8 mouse cellular contexts compared by ENCODE assay signal in the genomic region with DNA sequence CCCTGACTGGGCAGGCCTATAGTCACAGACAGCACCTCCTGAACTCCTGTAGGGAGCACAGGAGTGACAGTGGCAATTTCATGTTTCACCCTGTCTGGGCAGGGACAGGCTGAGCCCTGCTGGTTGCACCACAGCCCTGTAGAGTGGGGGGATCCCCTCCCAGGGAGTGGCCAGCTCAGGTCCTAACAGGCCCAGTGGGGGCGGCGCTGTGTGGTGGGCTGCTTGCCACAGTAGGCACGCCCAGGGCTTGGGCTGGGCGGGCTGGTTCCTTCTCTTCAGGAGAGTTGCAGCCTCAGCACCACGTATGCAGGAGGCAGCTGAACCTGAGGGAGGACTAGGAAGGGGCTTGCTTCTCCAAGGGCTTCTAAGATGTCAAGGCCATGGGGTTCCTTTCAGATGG. TPM values are rescaled to one million over a fixed set of nuclear protein-coding genes. Genes with fewer than 3 reads are reported as not detected.
DNase-seq lines count a peak whose midpoint lies in the region; ATAC-seq and TF ChIP-seq lines count a peak whose summit lies in the region.

No protein-coding gene starts in this region.

- H3K9me3 ChIP-seq in hindbrain, embryonic 15.5 days: no peaks in the 10 kb centered on the region
- H3K9me3 ChIP-seq in liver, embryonic 12.5 days (replicated peaks): no peaks in the 10 kb centered on the region
- no peaks in the 10 kb centered on the region for H3K9me3 ChIP-seq in neural tube, embryonic 14.5 days (ENCODE audit: control insufficient read depth, low read length)

- peak; percentile 47 for DNase-seq in adrenal gland, postnatal 14 days
- no peak for DNase-seq in adrenal gland, adult 8-10 months
- peak; percentile 70 for DNase-seq in brain, embryonic 14.5 days (ENCODE audit: low read depth)
- DNase-seq in urinary bladder, postnatal 36 days (ENCODE audit: low spot score in 2 of 2): peak; percentile 88 to 91
- DNase-seq in layer of hippocampus, adult 11-12 months (ENCODE audit: low spot score): no peak

- H3K27me3 ChIP-seq in hindbrain, embryonic 15.5 days: no peaks in the 10 kb centered on the region
- H3K27me3 ChIP-seq in liver, embryonic 12.5 days (replicated peaks): peaks cover 14% of the 10 kb centered on the region
- no peaks in the 10 kb centered on the region for H3K27me3 ChIP-seq in neural tube, embryonic 14.5 days (ENCODE audit: control insufficient read depth, insufficient read depth, low read length)

- no peak overlapping the region for H3K9ac ChIP-seq in hindbrain, embryonic 15.5 days
- H3K9ac ChIP-seq in liver, embryonic 12.5 days: peak overlapping the region; percentile 49
- H3K9ac ChIP-seq in neural tube, embryonic 14.5 days (replicated peaks; ENCODE audit: low read depth, low read length): no peak overlapping the region

- WGBS in hindbrain, embryonic 15.5 days: 38% methylated on average over 5 of the region's 5 CpGs
- WGBS in liver, embryonic 12.5 days (ENCODE audit: insufficient replicate concordance): 36% methylated on average over 5 of the region's 5 CpGs
- WGBS in neural tube, embryonic 14.5 days: 39% methylated on average over 5 of the region's 5 CpGs

- no peak overlapping the region for H3K4me2 ChIP-seq in hindbrain, embryonic 15.5 days
- peak overlapping the region; percentile 84 for H3K4me2 ChIP-seq in liver, embryonic 12.5 days
- no peak overlapping the region for H3K4me2 ChIP-seq in neural tube, embryonic 14.5 days (ENCODE audit: low read depth, low read length)

- no peak for ATAC-seq in hindbrain, embryonic 15.5 days (ENCODE audit: low FRiP score, low read depth)
- ATAC-seq in liver, embryonic 12.5 days: peak; percentile 30
- no peak for ATAC-seq in neural tube, embryonic 14.5 days (ENCODE audit: low read depth)

- TF ChIP-seq POLR2A in brain, embryonic 14.5 days (IDR thresholded peaks at IDR 0.05; ENCODE audit: borderline replicate concordance, extremely low read depth, insufficient read depth, insufficient read length, poor library complexity, severe bottlenecking): no peak

- no peaks in the 10 kb centered on the region for H3K36me3 ChIP-seq in hindbrain, embryonic 15.5 days
- H3K36me3 ChIP-seq in liver, embryonic 12.5 days: no peaks in the 10 kb centered on the region
- H3K36me3 ChIP-seq in neural tube, embryonic 14.5 days (ENCODE audit: control insufficient read depth, insufficient read depth, low read length): no peaks in the 10 kb centered on the region

- peaks cover 65% of the 10 kb centered on the region for H3K4me1 ChIP-seq in hindbrain, embryonic 15.5 days (replicated peaks)
- H3K4me1 ChIP-seq in liver, embryonic 12.5 days: peaks cover 96% of the 10 kb centered on the region
- peaks cover 43% of the 10 kb centered on the region for H3K4me1 ChIP-seq in neural tube, embryonic 14.5 days (ENCODE audit: control insufficient read depth, insufficient read depth, low read length)

- H3K4me3 ChIP-seq in hindbrain, embryonic 15.5 days: no peak overlapping the region
- no peak overlapping the region for H3K4me3 ChIP-seq in liver, embryonic 12.5 days
- H3K4me3 ChIP-seq in neural tube, embryonic 14.5 days (ENCODE audit: low read depth, low read length): no peak overlapping the region

- no peak for TF ChIP-seq CTCF in brain, embryonic 14.5 days (IDR thresholded peaks at IDR 0.05; ENCODE audit: borderline replicate concordance, extremely low read depth, insufficient read depth, insufficient read length)

- peak overlapping the region; percentile 72 for H3K27ac ChIP-seq in hindbrain, embryonic 15.5 days (replicated peaks)
- peak overlapping the region; percentile 87 for H3K27ac ChIP-seq in liver, embryonic 12.5 days
- H3K27ac ChIP-seq in neural tube, embryonic 14.5 days (ENCODE audit: low read depth, low read length): peak overlapping the region; percentile 71; the same call in 1 of the 2 replicates

RNA-seq across cellular contexts. Expression of gene Sema4b, which starts 4.8 kb away (rescaled TPM):
- 46.9 and 57.0 TPM in 2 replicates for total RNA-seq in adrenal gland, postnatal 14 days (2021)
- total RNA-seq in adrenal gland, adult 8-10 months (2022): 10 to 100 TPM; 58.6 to 86.9 (median 67.8) TPM
- 14.7 and 23.6 TPM in 2 replicates for polyA plus RNA-seq in brain, embryonic 14.5 days (2012; rRNA removed)
- polyA plus RNA-seq in hindbrain, embryonic 15.5 days (2015; fragmentation: Nextera tagmentation; extraction: Ambion mirVana): 22.7 and 25.7 TPM in 2 replicates
- polyA plus RNA-seq in liver, embryonic 12.5 days (2016; fragmentation: Nextera tagmentation; extraction: Ambion mirVana): 16.9 and 17.9 TPM in 2 replicates
- polyA plus RNA-seq in neural tube, embryonic 14.5 days (2014; fragmentation: Nextera tagmentation; extraction: Ambion mirVana): 18.7 and 25.7 TPM in 2 replicates

RNA-seq across cellular contexts. Expression of gene Cib1, which starts 41.2 kb away (rescaled TPM):
- 52.9 and 59.6 TPM in 2 replicates for total RNA-seq in adrenal gland, postnatal 14 days (2021)
- 100 to 1,000 TPM in 1 of 4 experiments, 10 to 100 TPM in 3; 64.7 to 105 (median 85.9) TPM for total RNA-seq in adrenal gland, adult 8-10 months (2022)
- polyA plus RNA-seq in brain, embryonic 14.5 days (2012; rRNA removed): 25.7 and 31.1 TPM in 2 replicates
- 36.4 and 38.3 TPM in 2 replicates for polyA plus RNA-seq in hindbrain, embryonic 15.5 days (2015; fragmentation: Nextera tagmentation; extraction: Ambion mirVana)
- 97.5 and 99.2 TPM in 2 replicates for polyA plus RNA-seq in liver, embryonic 12.5 days (2016; fragmentation: Nextera tagmentation; extraction: Ambion mirVana)
- 26.4 and 38.0 TPM in 2 replicates for polyA plus RNA-seq in neural tube, embryonic 14.5 days (2014; fragmentation: Nextera tagmentation; extraction: Ambion mirVana)

RNA-seq across cellular contexts. Expression of gene Gdpgp1, which starts 41.2 kb away (rescaled TPM):
- total RNA-seq in adrenal gland, postnatal 14 days (2021): 2.7 and 3.9 TPM in 2 replicates
- 1 to 10 TPM; 4.2 to 6.1 (median 5.3) TPM for total RNA-seq in adrenal gland, adult 8-10 months (2022)
- polyA plus RNA-seq in brain, embryonic 14.5 days (2012; rRNA removed): 2.3 and 3.4 TPM in 2 replicates
- 4.5 and 4.6 TPM in 2 replicates for polyA plus RNA-seq in hindbrain, embryonic 15.5 days (2015; fragmentation: Nextera tagmentation; extraction: Ambion mirVana)
- polyA plus RNA-seq in liver, embryonic 12.5 days (2016; fragmentation: Nextera tagmentation; extraction: Ambion mirVana): 3.9 and 4.4 TPM in 2 replicates
- 4.5 and 5.3 TPM in 2 replicates for polyA plus RNA-seq in neural tube, embryonic 14.5 days (2014; fragmentation: Nextera tagmentation; extraction: Ambion mirVana)

RNA-seq across cellular contexts. Expression of gene Ttll13, which starts 54.7 kb away (rescaled TPM):
- total RNA-seq in adrenal gland, postnatal 14 days (2021): 0.83 and 1.0 TPM in 2 replicates
- 1 to 10 TPM; 1.7 to 2.2 (median 1.9) TPM for total RNA-seq in adrenal gland, adult 8-10 months (2022)
- polyA plus RNA-seq in brain, embryonic 14.5 days (2012; rRNA removed): 0.79 and 1.2 TPM in 2 replicates
- 1.9 and 2.5 TPM in 2 replicates for polyA plus RNA-seq in hindbrain, embryonic 15.5 days (2015; fragmentation: Nextera tagmentation; extraction: Ambion mirVana)
- polyA plus RNA-seq in liver, embryonic 12.5 days (2016; fragmentation: Nextera tagmentation; extraction: Ambion mirVana): 0.61 and 1.0 TPM in 2 replicates
- 3.1 and 4.2 TPM in 2 replicates for polyA plus RNA-seq in neural tube, embryonic 14.5 days (2014; fragmentation: Nextera tagmentation; extraction: Ambion mirVana)

Comparison
In these comparisons a context has a peak if more than half of its experiments do, and no peak if none do; other contexts are left out.
1. DNase-seq: peak in adrenal gland, postnatal 14 days (single experiment), brain, embryonic 14.5 days (single experiment) and urinary bladder, postnatal 36 days (2 of 2); none in adrenal gland, adult 8-10 months (single experiment) and layer of hippocampus, adult 11-12 months (single experiment).
2. Peak in every context shown above with its lines, with median percentiles within 50 percentile points of each other: H3K27ac ChIP-seq.